23 mouse cellular contexts compared by ENCODE assay signal in genomic region chr15:7062698-7063009, GRCm38 (mm10). TPM values are rescaled to one million over a fixed set of nuclear protein-coding genes. Genes with fewer than 3 reads are reported as not detected.
DNase-seq lines count a peak whose midpoint lies in the region; ATAC-seq and TF ChIP-seq lines count a peak whose summit lies in the region.
"Had no signal": no experiment of that assay in that cellular context is flagged by ENCODE, and none has a peak within 500 bp of the region (broad histone marks: within the 10 kb centered on the region; RNA-seq: fewer than 3 reads in every experiment).

No protein-coding gene starts in this region.

- 88% methylated on average over 1 of the region's 1 CpGs for WGBS in forebrain, embryonic 10.5 days
- WGBS in forebrain, embryonic 12.5 days: 96% methylated on average over 1 of the region's 1 CpGs
- WGBS in midbrain, postnatal 0 days: 98% methylated on average over 1 of the region's 1 CpGs
- 89% methylated on average over 1 of the region's 1 CpGs for WGBS in midbrain, embryonic 15.5 days
- 96% methylated on average over 1 of the region's 1 CpGs for WGBS in hindbrain, embryonic 16.5 days

- no peak overlapping the region for H3K4me3 ChIP-seq in forebrain, embryonic 10.5 days
- no peak overlapping the region for H3K4me3 ChIP-seq in forebrain, embryonic 12.5 days (replicated peaks)
- H3K4me3 ChIP-seq in midbrain, postnatal 0 days (ENCODE audit: low read depth, low read length): no peak overlapping the region
- no peak overlapping the region for H3K4me3 ChIP-seq in midbrain, embryonic 15.5 days
- no peak overlapping the region for H3K4me3 ChIP-seq in hindbrain, embryonic 16.5 days (ENCODE audit: low read length)
- H3K4me3 ChIP-seq: embryonic facial prominence, embryonic 13.5 days; heart, embryonic 10.5 days; limb, embryonic 15.5 days; liver, embryonic 15.5 days; neural tube, embryonic 13.5 days had no signal

- no peaks in the 10 kb centered on the region for H3K9me3 ChIP-seq in forebrain, embryonic 10.5 days
- H3K9me3 ChIP-seq in forebrain, embryonic 12.5 days: no peaks in the 10 kb centered on the region
- H3K9me3 ChIP-seq in midbrain, postnatal 0 days (ENCODE audit: low read length): no peaks in the 10 kb centered on the region
- no peaks in the 10 kb centered on the region for H3K9me3 ChIP-seq in midbrain, embryonic 15.5 days
- no peaks in the 10 kb centered on the region for H3K9me3 ChIP-seq in hindbrain, embryonic 16.5 days (ENCODE audit: control insufficient read depth, low read length)
- H3K9me3 ChIP-seq: embryonic facial prominence, embryonic 13.5 days; G1E; heart, embryonic 10.5 days; limb, embryonic 15.5 days; liver, embryonic 15.5 days; neural tube, embryonic 13.5 days had no signal

- DNase-seq in forebrain, embryonic 10.5 days (ENCODE audit: extremely low spot score, low spot score): no peak
- peak; percentile 66 for DNase-seq in midbrain, postnatal 0 days (ENCODE audit: low spot score)
- DNase-seq in urinary bladder, postnatal 4 days (ENCODE audit: low spot score in 2 of 2): no peak
- no peak for DNase-seq in thymus, postnatal 10 days (ENCODE audit: low spot score in 2 of 2)
- DNase-seq in c-Kit-positive CD71-positive TER-119-positive erythroid progenitor cells, embryonic 14.5 days (ENCODE audit: low spot score): no peak
- DNase-seq: adrenal gland, postnatal 14 days; cerebellum, adult 2 months; kidney, adult 18-20 months; kidney, postnatal 25 days; right cerebral cortex, adult 18-20 months; thymus, postnatal 25 days had no signal

- no peak overlapping the region for H3K9ac ChIP-seq in forebrain, embryonic 12.5 days
- H3K9ac ChIP-seq in midbrain, postnatal 0 days (replicated peaks; ENCODE audit: low read length, poor library complexity, severe bottlenecking): no peak overlapping the region
- H3K9ac ChIP-seq in midbrain, embryonic 15.5 days: no peak overlapping the region
- no peak overlapping the region for H3K9ac ChIP-seq in hindbrain, embryonic 16.5 days (ENCODE audit: low read depth, low read length)
- H3K9ac ChIP-seq: embryonic facial prominence, embryonic 13.5 days; limb, embryonic 15.5 days; liver, embryonic 15.5 days; neural tube, embryonic 13.5 days had no signal

- no peak for TF ChIP-seq CTCF in midbrain, postnatal 0 days (IDR thresholded peaks at IDR 0.05)

- H3K4me2 ChIP-seq in forebrain, embryonic 12.5 days: no peak overlapping the region
- H3K4me2 ChIP-seq in midbrain, postnatal 0 days (ENCODE audit: low read depth, low read length, poor library complexity, severe bottlenecking): no peak overlapping the region
- H3K4me2 ChIP-seq in midbrain, embryonic 15.5 days: no peak overlapping the region
- no peak overlapping the region for H3K4me2 ChIP-seq in hindbrain, embryonic 16.5 days (ENCODE audit: low read length)
- H3K4me2 ChIP-seq: embryonic facial prominence, embryonic 13.5 days; limb, embryonic 15.5 days; liver, embryonic 15.5 days; midbrain, embryonic 11.5 days; neural tube, embryonic 13.5 days had no signal

- peaks cover 24% of the 10 kb centered on the region for H3K4me1 ChIP-seq in forebrain, embryonic 10.5 days
- peaks cover 11% of the 10 kb centered on the region for H3K4me1 ChIP-seq in forebrain, embryonic 12.5 days
- no peaks in the 10 kb centered on the region for H3K4me1 ChIP-seq in midbrain, postnatal 0 days (ENCODE audit: insufficient read depth, low read length)
- H3K4me1 ChIP-seq in midbrain, embryonic 15.5 days: 0 out of 2 replicates have a peak, but pooled peaks cover 4% of the 10 kb centered on the region
- H3K4me1 ChIP-seq in hindbrain, embryonic 16.5 days (ENCODE audit: control insufficient read depth, insufficient read depth, low read depth, low read length): no peaks in the 10 kb centered on the region; the same call in 1 of the 2 replicates
- H3K4me1 ChIP-seq: liver, embryonic 15.5 days had no signal

- H3K27ac ChIP-seq in forebrain, embryonic 10.5 days: peak overlapping the region; percentile 78
- H3K27ac ChIP-seq in forebrain, embryonic 12.5 days: no peak overlapping the region
- no peak overlapping the region for H3K27ac ChIP-seq in midbrain, postnatal 0 days (ENCODE audit: low read depth, low read length)
- H3K27ac ChIP-seq in midbrain, embryonic 15.5 days: no peak overlapping the region
- no peak overlapping the region for H3K27ac ChIP-seq in hindbrain, embryonic 16.5 days (ENCODE audit: low read depth, low read length)
- H3K27ac ChIP-seq: embryonic facial prominence, embryonic 13.5 days; heart, embryonic 10.5 days; limb, embryonic 15.5 days; liver, embryonic 15.5 days; macrophage had no signal

- H3K36me3 ChIP-seq in forebrain, embryonic 10.5 days (replicated peaks): no peaks in the 10 kb centered on the region
- H3K36me3 ChIP-seq in forebrain, embryonic 12.5 days (replicated peaks): no peaks in the 10 kb centered on the region
- H3K36me3 ChIP-seq in midbrain, postnatal 0 days (ENCODE audit: insufficient read depth, low read length): no peaks in the 10 kb centered on the region
- no peaks in the 10 kb centered on the region for H3K36me3 ChIP-seq in midbrain, embryonic 15.5 days (replicated peaks)
- H3K36me3 ChIP-seq in hindbrain, embryonic 16.5 days (ENCODE audit: control insufficient read depth, insufficient read depth, low read length): no peaks in the 10 kb centered on the region
- H3K36me3 ChIP-seq: embryonic facial prominence, embryonic 13.5 days; G1E; heart, embryonic 10.5 days; limb, embryonic 15.5 days; liver, embryonic 15.5 days; neural tube, embryonic 13.5 days had no signal

- H3K27me3 ChIP-seq in forebrain, embryonic 10.5 days (ENCODE audit: poor library complexity, severe bottlenecking): no peaks in the 10 kb centered on the region; the same call in 1 of the 2 replicates
- H3K27me3 ChIP-seq in forebrain, embryonic 12.5 days: no peaks in the 10 kb centered on the region
- no peaks in the 10 kb centered on the region for H3K27me3 ChIP-seq in midbrain, postnatal 0 days (ENCODE audit: insufficient read depth, low read length)
- H3K27me3 ChIP-seq in midbrain, embryonic 15.5 days (replicated peaks): no peaks in the 10 kb centered on the region
- H3K27me3 ChIP-seq in hindbrain, embryonic 16.5 days (replicated peaks; ENCODE audit: control insufficient read depth, insufficient read depth, low read length): no peaks in the 10 kb centered on the region
- H3K27me3 ChIP-seq: embryonic facial prominence, embryonic 13.5 days; limb, embryonic 15.5 days; liver, embryonic 15.5 days; neural tube, embryonic 13.5 days had no signal

- no peak for ATAC-seq in forebrain, embryonic 12.5 days (ENCODE audit: low FRiP score)
- no peak for ATAC-seq in midbrain, postnatal 0 days (ENCODE audit: low FRiP score)
- ATAC-seq in midbrain, embryonic 15.5 days (replicated peaks): no peak
- peak; percentile 47 for ATAC-seq in hindbrain, embryonic 16.5 days
- ATAC-seq: activated CD4-positive, CD25-positive, alpha-beta regulatory T cell, adult 4 months had no signal

RNA-seq across cellular contexts. Expression of gene Lifr, which starts 27.8 kb away (rescaled TPM):
- polyA plus RNA-seq in forebrain, embryonic 10.5 days (2016; fragmentation: Nextera tagmentation; extraction: Ambion mirVana): 5.6 and 7.4 TPM in 2 replicates
- polyA plus RNA-seq in forebrain, embryonic 12.5 days (2016; fragmentation: Nextera tagmentation; extraction: Ambion mirVana): 5.9 and 8.0 TPM in 2 replicates
- total RNA-seq in midbrain, postnatal 0 days (2014; rRNA removed): 28.0 and 31.8 TPM in 2 replicates
- polyA plus RNA-seq in midbrain, postnatal 0 days (2015; fragmentation: Nextera tagmentation; extraction: Ambion mirVana): 10.3 and 12.2 TPM in 2 replicates
- 9.7 and 11.2 TPM in 2 replicates for polyA plus RNA-seq in midbrain, embryonic 15.5 days (2015; fragmentation: Nextera tagmentation; extraction: Ambion mirVana)
- polyA plus RNA-seq in hindbrain, embryonic 16.5 days (2015; fragmentation: Nextera tagmentation; extraction: Ambion mirVana): 16.8 and 18.2 TPM in 2 replicates
- polyA plus RNA-seq: G1E had no signal
